Mouse (Mus musculus) lung, postnatal 4 days (tissue): ENCODE data around the gene Bicral.

Source experiments
- DNase-seq, 2 experiments: peaks; one replicate each; pipeline ENCODE4 v3.0.0; 2021

Bicral gene

GRCm38 (mm10) chr17:46749282-46749681, 109.0 kb downstream of the Bicral start:
- DNase-seq, result no peak
